Mouse (Mus musculus) lung, embryonic 16.5 days (tissue): ENCODE data around the gene Fam57b. TPM values are rescaled to one million over a fixed set of nuclear protein-coding genes. Genes with fewer than 3 reads are reported as not detected.

Experiments
- ATAC-seq: fragments of 200-750 bp; cut with Nextera tagmentation; 2 replicates; pipeline ENCODE4 v1.8.0; 2017; ENCODE audit warnings: low read depth, mild to moderate bottlenecking, moderate library complexity
- H3K27ac ChIP-seq: fragments of 300-500 bp; sonication (generic); 2 replicates; pipeline ENCODE4 v1.5.1; 2014; ENCODE audit warnings: mild to moderate bottlenecking, control low read depth, low read length
- H3K27me3 ChIP-seq: fragments of 300-500 bp; sonication (generic); 2 replicates; pipeline ENCODE4 v1.6.1; 2014; ENCODE audit warnings: low read depth, low read length, mixed read lengths; ENCODE audit not compliant: control insufficient read depth, insufficient read depth
- H3K36me3 ChIP-seq: fragments of 300-500 bp; sonication (generic); 2 replicates; pipeline ENCODE4 v1.6.1; 2014; ENCODE audit warnings: low read length; ENCODE audit not compliant: control insufficient read depth, insufficient read depth
- H3K4me1 ChIP-seq: fragments of 300-500 bp; sonication (generic); replicated peaks from 2 replicates; pipeline ENCODE4 v1.6.1; 2014; ENCODE audit warnings: low read length, mixed read lengths; ENCODE audit not compliant: control insufficient read depth, insufficient read depth
- H3K4me2 ChIP-seq: fragments of 300-500 bp; sonication (generic); 2 replicates; pipeline ENCODE4 v1.6.1; 2014; ENCODE audit warnings: low read depth, low read length, control low read depth
- H3K4me3 ChIP-seq: fragments of 300-500 bp; sonication (generic); 2 replicates; pipeline ENCODE4 v1.5.1; 2014; ENCODE audit warnings: mild to moderate bottlenecking, low read length, control low read depth
- H3K9ac ChIP-seq: fragments of 300-500 bp; sonication (generic); 2 replicates; pipeline ENCODE4 v1.6.1; 2014; ENCODE audit warnings: low read length, control low read depth
- H3K9me3 ChIP-seq: fragments of 300-500 bp; sonication (generic); 2 replicates; pipeline ENCODE4 v1.6.1; 2016; ENCODE audit warnings: low read length; ENCODE audit not compliant: control insufficient read depth
- WGBS: fragments of 180-500 bp; shearing (Covaris S2); extraction: QIAGEN DNeasy Blood & Tissue Kit; methylation state at CpG from one replicate; pipeline ENCODE4 v1.1.7; 2014; 5-methylcytosine and 5-hydroxymethylcytosine counted together
- polyA plus RNA-seq: library from polyadenylated mRNA; unstranded; fragments of >200 nt; fragmentation: Nextera tagmentation; extraction: Ambion mirVana; gene quantifications from 2 replicates; pipeline ENCODE4 v1.2.1, GENCODE M21; 2015

Fam57b gene
- polyA plus RNA-seq, 1 experiment from 2014 or later: 0.36 TPM

- ATAC-seq: no peak
- Histone ChIP-seq H3K4me3 (no peak overlapping the region), H3K4me2 (no peak overlapping the region), H3K9me3 (no peaks in the 10 kb centered on the region), H3K27ac (no peak overlapping the region), H3K36me3 (peaks cover 34% of the 10 kb centered on the region), H3K27me3 (no peaks in the 10 kb centered on the region), H3K9ac (peak overlapping the region; percentile 69; the same call in 1 of the 2 replicates), H3K4me1 (peaks cover 28% of the 10 kb centered on the region)
- 39% methylated on average over 11 of the region's 11 CpGs for WGBS
Measured at GRCm38 (mm10) chr7:126781661-126782370, 15.7 kb upstream of the Fam57b start.

DNA sequence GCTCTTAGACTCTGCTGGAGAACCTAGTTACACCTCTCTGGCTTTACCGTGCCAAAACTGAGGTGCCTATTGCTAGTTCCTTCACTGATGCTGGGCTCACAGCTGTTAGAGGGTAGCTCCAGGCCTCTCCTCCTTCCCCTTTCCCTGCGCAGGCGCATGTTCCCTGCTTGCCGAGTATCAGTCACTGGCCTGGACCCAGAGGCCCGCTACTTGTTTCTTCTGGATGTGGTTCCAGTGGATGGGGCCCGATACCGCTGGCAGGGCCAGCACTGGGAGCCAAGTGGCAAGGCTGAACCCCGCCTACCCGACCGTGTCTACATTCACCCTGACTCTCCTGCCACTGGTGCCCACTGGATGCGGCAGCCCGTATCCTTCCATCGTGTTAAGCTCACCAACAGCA lies 14.8 kb upstream of the Fam57b start:
- Histone ChIP-seq H3K4me1 (peaks cover 23% of the 10 kb centered on the region), H3K4me2 (no peak overlapping the region), H3K27ac (no peak overlapping the region), H3K27me3 (no peaks in the 10 kb centered on the region), H3K9ac (no peak overlapping the region), H3K4me3 (no peak overlapping the region), H3K36me3 (peaks cover 43% of the 10 kb centered on the region), H3K9me3 (no peaks in the 10 kb centered on the region)
- ATAC-seq: no peak
- 76% methylated on average over 13 of the region's 13 CpGs for WGBS

DNA sequence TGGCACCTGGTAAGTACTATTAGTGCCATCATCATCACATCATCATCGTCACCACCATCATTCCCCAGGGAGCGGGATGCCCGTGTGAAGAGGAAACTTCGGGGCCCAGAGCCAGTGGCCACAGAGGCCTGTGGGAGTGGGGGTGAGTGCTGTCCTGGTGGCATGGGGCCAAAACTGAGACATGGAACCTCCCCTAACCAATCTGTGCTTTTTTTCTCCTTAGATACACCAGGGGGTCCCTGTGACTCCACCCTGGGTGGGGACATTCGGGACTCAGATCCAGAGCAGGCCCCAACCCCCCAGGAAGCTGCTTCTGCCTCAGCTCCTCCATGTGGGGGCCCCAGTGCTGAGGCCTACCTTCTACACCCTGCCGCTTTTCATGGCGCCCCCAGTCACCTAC lies 13.0 kb upstream of the Fam57b start:
- no peak for ATAC-seq
- H3K4me3 ChIP-seq: no peak overlapping the region
- no peak overlapping the region for H3K27ac ChIP-seq
- H3K9ac ChIP-seq: no peak overlapping the region
- H3K4me1 ChIP-seq: peaks cover 17% of the 10 kb centered on the region
- peaks cover 54% of the 10 kb centered on the region for H3K36me3 ChIP-seq
- H3K27me3 ChIP-seq: no peaks in the 10 kb centered on the region
- H3K4me2 ChIP-seq: no peak overlapping the region
- 75% methylated on average over 7 of the region's 7 CpGs for WGBS
- H3K9me3 ChIP-seq: no peaks in the 10 kb centered on the region

DNA sequence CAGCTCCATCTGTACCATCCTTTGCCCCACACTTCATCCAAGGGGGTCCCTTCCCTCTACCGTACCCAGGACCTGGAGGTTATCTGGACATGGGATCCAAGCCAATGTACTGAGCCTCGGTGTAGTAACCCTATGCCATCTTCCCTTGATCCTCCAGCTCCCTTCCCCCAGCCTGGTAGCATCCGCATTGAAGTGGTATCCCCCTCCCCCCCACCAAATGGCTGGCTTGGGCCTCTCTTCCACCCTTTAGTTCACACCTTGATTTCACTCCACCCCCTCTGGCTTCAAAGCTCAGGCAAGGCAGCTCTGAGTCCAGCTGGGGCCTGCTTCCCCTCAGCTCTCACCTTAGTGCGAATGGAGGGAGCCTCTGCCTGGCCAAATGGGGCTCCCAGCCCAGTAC lies 12.4 kb upstream of the Fam57b start:
- ATAC-seq: no peak
- no peak overlapping the region for H3K4me3 ChIP-seq
- peaks cover 58% of the 10 kb centered on the region for H3K36me3 ChIP-seq
- WGBS: 69% methylated on average over 4 of the region's 4 CpGs
- H3K4me1 ChIP-seq: peaks cover 11% of the 10 kb centered on the region
- H3K9ac ChIP-seq: no peak overlapping the region
- H3K27me3 ChIP-seq: no peaks in the 10 kb centered on the region
- H3K9me3 ChIP-seq: no peaks in the 10 kb centered on the region
- no peak overlapping the region for H3K4me2 ChIP-seq
- no peak overlapping the region for H3K27ac ChIP-seq

DNA sequence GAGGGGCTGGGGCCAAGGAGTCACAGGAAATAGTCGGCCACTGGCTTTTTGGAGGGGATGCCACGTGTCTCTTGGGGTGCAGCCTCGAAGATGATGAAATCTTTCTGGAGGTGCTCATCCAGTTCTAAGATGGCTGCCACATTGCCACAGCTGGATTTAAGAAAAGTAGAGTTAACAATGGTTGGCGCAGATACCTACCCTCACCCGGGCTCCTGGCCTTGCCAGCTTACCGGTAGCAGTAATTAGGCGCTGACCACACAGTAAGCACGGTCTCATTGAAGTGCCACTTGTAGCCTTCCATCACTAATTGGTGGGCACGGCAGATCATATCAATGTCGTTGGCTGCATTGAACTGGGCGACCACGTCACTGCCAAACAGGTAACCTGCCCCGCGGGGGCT lies 11.3 kb upstream of the Fam57b start:
- no peak for ATAC-seq
- Histone ChIP-seq H3K36me3 (peaks cover 60% of the 10 kb centered on the region), H3K4me3 (no peak overlapping the region), H3K27ac (no peak overlapping the region), H3K9me3 (no peaks in the 10 kb centered on the region), H3K4me2 (no peak overlapping the region), H3K27me3 (no peaks in the 10 kb centered on the region), H3K4me1 (peaks cover 12% of the 10 kb centered on the region), H3K9ac (no peak overlapping the region)
- WGBS: 90% methylated on average over 14 of the region's 14 CpGs

GRCm38 (mm10) chr7:126789141-126789540 lies 8.3 kb upstream of the Fam57b start:
- 86% methylated on average over 4 of the region's 4 CpGs for WGBS
- Histone ChIP-seq H3K9ac (no peak overlapping the region), H3K4me2 (no peak overlapping the region), H3K36me3 (peaks cover 54% of the 10 kb centered on the region), H3K4me3 (no peak overlapping the region), H3K4me1 (peaks cover 13% of the 10 kb centered on the region), H3K27ac (no peak overlapping the region), H3K9me3 (no peaks in the 10 kb centered on the region), H3K27me3 (no peaks in the 10 kb centered on the region)
- no peak for ATAC-seq

DNA sequence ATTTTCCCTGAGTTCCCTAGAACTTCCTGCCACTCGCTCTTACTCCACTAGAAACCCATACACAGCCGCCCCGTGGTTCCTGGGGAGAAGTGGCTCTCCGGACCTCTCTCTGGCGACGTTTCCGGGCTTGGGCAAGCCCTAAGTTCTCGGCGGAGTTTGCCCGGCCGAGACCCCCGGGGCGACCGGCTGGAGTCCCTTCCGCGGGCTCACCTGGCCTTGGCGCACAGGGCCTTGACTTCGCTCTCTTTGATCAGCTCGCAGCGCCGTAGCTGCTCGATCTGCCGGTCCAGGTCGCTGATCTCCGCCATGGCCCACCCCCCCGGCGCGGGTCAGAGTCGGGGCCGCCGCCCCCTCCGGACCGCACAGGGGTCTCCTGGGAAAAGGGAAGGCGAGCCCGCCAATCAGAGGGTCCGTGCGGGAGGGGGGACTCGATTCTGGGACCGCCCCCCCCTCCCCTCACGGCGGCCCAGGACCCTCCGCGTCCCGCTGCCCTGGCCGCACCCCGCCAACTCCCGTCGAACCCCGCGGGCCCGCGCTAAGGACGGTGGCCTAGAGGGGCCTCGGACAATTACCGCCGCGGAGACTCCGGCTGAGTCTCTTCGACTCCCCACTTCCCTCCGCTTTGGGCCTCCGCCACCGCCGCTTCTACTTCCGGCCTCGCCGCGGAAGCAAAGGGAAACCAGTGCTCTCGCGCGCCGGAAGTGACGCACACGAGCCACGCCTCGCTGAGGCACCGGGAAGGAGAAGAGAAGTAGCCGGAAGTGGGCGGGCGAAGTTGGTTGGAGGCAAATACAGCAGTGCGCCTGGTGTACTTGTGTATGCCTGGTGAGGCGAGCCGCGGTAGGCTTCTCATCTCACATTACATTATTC lies 5.4 kb upstream of the Fam57b start, which contains the start of gene Ppp4c:
Gene Ppp4c, minus strand, starts transcription at position 646 of the 870 bp plus-strand sequence.
- peak; percentile 95 for ATAC-seq
- H3K4me1 ChIP-seq: peaks cover 17% of the 10 kb centered on the region
- peak within 1 kb of the TSS; percentile 80 for H3K4me2 ChIP-seq
- H3K27me3 ChIP-seq: no peaks in the 10 kb centered on the region
- under 1% methylated on average over 73 of the region's 83 CpGs for WGBS
- H3K27ac ChIP-seq: peak within 1 kb of the TSS; percentile 97
- H3K36me3 ChIP-seq: peaks cover 51% of the 10 kb centered on the region
- no peaks in the 10 kb centered on the region for H3K9me3 ChIP-seq
- H3K9ac ChIP-seq: peak within 1 kb of the TSS; percentile 95
- peak within 1 kb of the TSS; percentile 94 for H3K4me3 ChIP-seq

DNA sequence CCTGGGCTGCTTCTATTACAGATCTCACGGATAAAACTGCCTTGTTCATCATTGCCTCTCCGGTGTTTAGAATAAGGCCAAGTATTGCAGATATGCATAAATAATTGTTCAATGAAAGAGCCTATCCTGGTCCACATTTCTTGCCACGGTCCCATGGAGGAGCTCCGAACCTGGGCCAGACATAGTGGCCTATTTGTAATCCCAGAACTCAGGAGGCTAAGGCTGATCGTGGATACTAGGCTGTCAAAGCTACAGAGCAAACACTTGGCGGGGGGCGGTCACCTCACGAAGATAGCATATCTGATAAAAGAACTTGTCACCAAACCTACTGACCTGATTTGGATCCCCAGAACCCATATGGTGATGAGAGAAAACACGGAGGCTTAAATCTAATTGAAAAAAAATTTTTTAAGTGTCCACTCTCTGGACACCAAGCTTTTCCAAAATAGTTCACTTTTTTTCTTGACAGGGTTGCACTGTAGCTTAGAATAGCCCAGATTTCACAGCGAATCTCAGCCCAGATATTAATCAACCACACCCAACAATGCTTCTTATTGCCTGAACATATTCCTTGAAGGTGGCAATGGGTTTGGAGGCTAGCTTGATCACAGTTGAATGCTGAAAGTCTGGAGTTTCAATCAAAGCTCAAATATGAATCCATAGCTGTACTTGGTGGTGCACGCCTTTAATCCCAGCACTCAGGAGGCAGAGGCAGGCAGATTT lies 4.6 kb upstream of the Fam57b start:
- Histone ChIP-seq H3K27ac (peak overlapping the region; percentile 97), H3K4me3 (peak overlapping the region; percentile 94), H3K9me3 (no peaks in the 10 kb centered on the region), H3K27me3 (no peaks in the 10 kb centered on the region), H3K9ac (peak overlapping the region; percentile 64), H3K4me1 (peaks cover 25% of the 10 kb centered on the region), H3K36me3 (peaks cover 44% of the 10 kb centered on the region), H3K4me2 (peak overlapping the region; percentile 68)
- no peak for ATAC-seq
- WGBS: 16% methylated on average over 11 of the region's 11 CpGs
